Mouse (Mus musculus): ENCODE measurements around the gene Fundc2. TPM values are rescaled to one million over a fixed set of nuclear protein-coding genes. Genes with fewer than 3 reads are reported as not detected.

The Fundc2 gene
- total RNA-seq (2014; rRNA removed) (24.4 and 38.7 TPM in 2 replicates), polyA plus RNA-seq (2015; fragmentation: Nextera tagmentation; extraction: Ambion mirVana) (29.4 and 29.9 TPM in 2 replicates)

- H3K4me3 ChIP-seq (ENCODE audit: low read depth, low read length) = peak within 1 kb of the TSS; percentile 51
- peak; percentile 98 for ATAC-seq (ENCODE audit: low FRiP score)
Observed at GRCm38 (mm10) chrX:75382195-75382771, at the start of gene Fundc2, which contains the start of gene F8. Gene Fundc2 (plus strand): TSS chrX:75382399. Gene F8 (minus strand): TSS chrX:75382615.

GRCm38 (mm10) chrX:75370197-75370596 lies 12.0 kb upstream of the Fundc2 start:
- Histone ChIP-seq H3K9ac (replicated peaks; ENCODE audit: low read length, poor library complexity, severe bottlenecking) (no peak overlapping the region), H3K4me1 (ENCODE audit: insufficient read depth, low read length) (no peaks in the 10 kb centered on the region), H3K4me3 (ENCODE audit: low read depth, low read length) (no peak overlapping the region), H3K9me3 (ENCODE audit: low read length) (no peaks in the 10 kb centered on the region), H3K27ac (ENCODE audit: low read depth, low read length) (no peak overlapping the region), H3K27me3 (ENCODE audit: insufficient read depth, low read length) (no peaks in the 10 kb centered on the region), H3K4me2 (ENCODE audit: low read depth, low read length, poor library complexity, severe bottlenecking) (no peak overlapping the region), H3K36me3 (ENCODE audit: insufficient read depth, low read length) (no peaks in the 10 kb centered on the region)
- DNase-seq (ENCODE audit: low spot score) (no peak), ATAC-seq (ENCODE audit: low FRiP score) (no peak)
- TF ChIP-seq CTCF (IDR thresholded peaks at IDR 0.05) = no peak

More at GRCm38 (mm10) chrX:75382195-75382771, at the start of gene Fundc2, which contains the start of gene F8:
- 19% methylated on average over 22 of the region's 25 CpGs for WGBS
- peak within 1 kb of the TSS; percentile 64 for H3K9ac ChIP-seq (replicated peaks; ENCODE audit: low read length, poor library complexity, severe bottlenecking)
- H3K27me3 ChIP-seq (ENCODE audit: insufficient read depth, low read length) = no peaks in the 10 kb centered on the region
- H3K27ac ChIP-seq (ENCODE audit: low read depth, low read length) = peak within 1 kb of the TSS; percentile 69
- H3K4me2 ChIP-seq (ENCODE audit: low read depth, low read length, poor library complexity, severe bottlenecking) = peak within 1 kb of the TSS; percentile 44
- H3K9me3 ChIP-seq (ENCODE audit: low read length) = no peaks in the 10 kb centered on the region
- peak; percentile 85 for DNase-seq (ENCODE audit: low spot score)
- H3K36me3 ChIP-seq (ENCODE audit: insufficient read depth, low read length) = no peaks in the 10 kb centered on the region
- 0 out of 2 replicates have a peak, but pooled peaks have one; percentile 5 for TF ChIP-seq CTCF (IDR thresholded peaks at IDR 0.05)
- no peaks in the 10 kb centered on the region for H3K4me1 ChIP-seq (ENCODE audit: insufficient read depth, low read length)

GRCm38 (mm10) chrX:75372666-75373425 lies 9.4 kb upstream of the Fundc2 start:
- no peak for TF ChIP-seq CTCF (IDR thresholded peaks at IDR 0.05)
- H3K9me3 ChIP-seq (ENCODE audit: low read length) = no peaks in the 10 kb centered on the region
- H3K4me1 ChIP-seq (ENCODE audit: insufficient read depth, low read length) = no peaks in the 10 kb centered on the region
- no peak overlapping the region for H3K4me2 ChIP-seq (ENCODE audit: low read depth, low read length, poor library complexity, severe bottlenecking)
- 84% methylated on average over 2 of the region's 2 CpGs for WGBS
- ATAC-seq (ENCODE audit: low FRiP score) = no peak
- no peaks in the 10 kb centered on the region for H3K36me3 ChIP-seq (ENCODE audit: insufficient read depth, low read length)
- no peak overlapping the region for H3K27ac ChIP-seq (ENCODE audit: low read depth, low read length)
- DNase-seq (ENCODE audit: low spot score) = no peak
- H3K27me3 ChIP-seq (ENCODE audit: insufficient read depth, low read length) = no peaks in the 10 kb centered on the region
- no peak overlapping the region for H3K4me3 ChIP-seq (ENCODE audit: low read depth, low read length)
- H3K9ac ChIP-seq (replicated peaks; ENCODE audit: low read length, poor library complexity, severe bottlenecking) = no peak overlapping the region

- DNase-seq (ENCODE audit: low spot score) = no peak
- Histone ChIP-seq H3K36me3 (ENCODE audit: insufficient read depth, low read length) (no peaks in the 10 kb centered on the region), H3K27ac (ENCODE audit: low read depth, low read length) (no peak overlapping the region), H3K27me3 (ENCODE audit: insufficient read depth, low read length) (no peaks in the 10 kb centered on the region), H3K4me3 (ENCODE audit: low read depth, low read length) (no peak overlapping the region), H3K9ac (replicated peaks; ENCODE audit: low read length, poor library complexity, severe bottlenecking) (no peak overlapping the region), H3K9me3 (ENCODE audit: low read length) (no peaks in the 10 kb centered on the region), H3K4me1 (ENCODE audit: insufficient read depth, low read length) (no peaks in the 10 kb centered on the region), H3K4me2 (ENCODE audit: low read depth, low read length, poor library complexity, severe bottlenecking) (no peak overlapping the region)
- no peak for ATAC-seq (ENCODE audit: low FRiP score)
- no peak for TF ChIP-seq CTCF (IDR thresholded peaks at IDR 0.05)
Observed at GRCm38 (mm10) chrX:75376815-75377214, 5.4 kb upstream of the Fundc2 start.

- Histone ChIP-seq H3K4me3 (ENCODE audit: low read depth, low read length) (no peak overlapping the region), H3K4me1 (ENCODE audit: insufficient read depth, low read length) (no peaks in the 10 kb centered on the region), H3K9ac (replicated peaks; ENCODE audit: low read length, poor library complexity, severe bottlenecking) (no peak overlapping the region), H3K27me3 (ENCODE audit: insufficient read depth, low read length) (no peaks in the 10 kb centered on the region), H3K4me2 (ENCODE audit: low read depth, low read length, poor library complexity, severe bottlenecking) (no peak overlapping the region), H3K9me3 (ENCODE audit: low read length) (no peaks in the 10 kb centered on the region), H3K36me3 (ENCODE audit: insufficient read depth, low read length) (no peaks in the 10 kb centered on the region), H3K27ac (ENCODE audit: low read depth, low read length) (no peak overlapping the region)
- no peak for DNase-seq (ENCODE audit: low spot score)
- no peak for ATAC-seq (ENCODE audit: low FRiP score)
- no peak for TF ChIP-seq CTCF (IDR thresholded peaks at IDR 0.05)
- WGBS = 80% methylated on average over 1 of the region's 1 CpGs
Observed at GRCm38 (mm10) chrX:75381176-75381575, 1.0 kb upstream of the Fundc2 start.

- Histone ChIP-seq H3K27ac (ENCODE audit: low read depth, low read length) (0 out of 2 replicates have a peak overlapping the region, but pooled peaks have one; percentile 38), H3K4me1 (ENCODE audit: insufficient read depth, low read length) (no peaks in the 10 kb centered on the region), H3K4me2 (ENCODE audit: low read depth, low read length, poor library complexity, severe bottlenecking) (peak overlapping the region; percentile 40), H3K27me3 (ENCODE audit: insufficient read depth, low read length) (no peaks in the 10 kb centered on the region), H3K36me3 (ENCODE audit: insufficient read depth, low read length) (no peaks in the 10 kb centered on the region), H3K9me3 (ENCODE audit: low read length) (no peaks in the 10 kb centered on the region), H3K4me3 (ENCODE audit: low read depth, low read length) (peak overlapping the region; percentile 51), H3K9ac (replicated peaks; ENCODE audit: low read length, poor library complexity, severe bottlenecking) (0 out of 2 replicates have a peak overlapping the region, but pooled peaks have one; percentile 64)
- DNase-seq (ENCODE audit: low spot score) (no peak), ATAC-seq (ENCODE audit: low FRiP score) (peak; percentile 36; the same call in 1 of the 2 replicates)
- 66% methylated on average over 5 of the region's 5 CpGs for WGBS
- no peak for TF ChIP-seq CTCF (IDR thresholded peaks at IDR 0.05)
Observed at GRCm38 (mm10) chrX:75381699-75382098, 500 bp upstream of the Fundc2 start.

Measured in midbrain, postnatal 0 days (tissue).